Mouse (Mus musculus) limb, embryonic 15.5 days (tissue): ENCODE results near the gene Sec22b. TPM values are rescaled to one million over a fixed set of nuclear protein-coding genes. Genes with fewer than 3 reads are reported as not detected.

Experiments
- ATAC-seq: fragments of 200-750 bp; cut with Nextera tagmentation; 2 replicates; pipeline ENCODE4 v1.8.0; 2017; ENCODE audit warnings: low read depth, moderate TSS enrichment; ENCODE audit not compliant: insufficient number of reproducible peaks, low FRiP score, low TSS enrichment
- H3K27ac ChIP-seq: fragments of 300-500 bp; sonication (generic); 2 replicates; pipeline ENCODE4 v1.5.1; 2015; ENCODE audit warnings: moderate library complexity, mild to moderate bottlenecking, inconsistent platforms
- H3K27me3 ChIP-seq: fragments of 300-500 bp; sonication (generic); 2 replicates; pipeline ENCODE4 v1.6.1; 2015; ENCODE audit warnings: inconsistent platforms
- H3K36me3 ChIP-seq: fragments of 300-500 bp; sonication (generic); 2 replicates; pipeline ENCODE4 v1.6.1; 2015; ENCODE audit warnings: inconsistent platforms
- H3K4me1 ChIP-seq: fragments of 300-500 bp; sonication (generic); 2 replicates; pipeline ENCODE4 v1.6.1; 2015; ENCODE audit warnings: inconsistent platforms
- H3K4me2 ChIP-seq: fragments of 300-500 bp; sonication (generic); 2 replicates; pipeline ENCODE4 v1.6.1; 2015; ENCODE audit warnings: mild to moderate bottlenecking, inconsistent platforms
- H3K4me3 ChIP-seq: fragments of 300-500 bp; sonication (generic); 2 replicates; pipeline ENCODE4 v1.5.1; 2015; ENCODE audit warnings: mild to moderate bottlenecking, inconsistent platforms
- H3K9ac ChIP-seq: fragments of 300-500 bp; sonication (generic); 2 replicates; pipeline ENCODE4 v1.6.1; 2015; ENCODE audit warnings: inconsistent platforms
- H3K9me3 ChIP-seq: fragments of 300-500 bp; sonication (generic); 2 replicates; pipeline ENCODE4 v1.6.1; 2016; ENCODE audit warnings: inconsistent platforms
- WGBS: fragments of 180-500 bp; shearing (Covaris S2); methylation state at CpG from one replicate; pipeline ENCODE4 v1.1.7; 2015; 5-methylcytosine and 5-hydroxymethylcytosine counted together
- polyA plus RNA-seq: library from polyadenylated mRNA; unstranded; fragments of >200 nt; fragmentation: Nextera tagmentation; extraction: Ambion mirVana; gene quantifications from 2 replicates; pipeline ENCODE4 v1.2.1, GENCODE M21; 2015

Gene Sec22b
- polyA plus RNA-seq, 1 experiment from 2014 or later: 181 TPM

GRCm38 (mm10) chr3:97915081-97915480, 14.1 kb downstream of the Sec22b start:
- WGBS: 66% methylated on average over 4 of the region's 4 CpGs
- no peak overlapping the region for H3K4me3 ChIP-seq

GRCm38 (mm10) chr3:97918885-97919550, 18.0 kb downstream of the Sec22b start:
- Histone ChIP-seq H3K27ac (no peak overlapping the region), H3K4me3 (no peak overlapping the region), H3K36me3 (peaks cover 76% of the 10 kb centered on the region), H3K4me2 (no peak overlapping the region), H3K9ac (no peak overlapping the region), H3K27me3 (no peaks in the 10 kb centered on the region), H3K4me1 (no peaks in the 10 kb centered on the region), H3K9me3 (no peaks in the 10 kb centered on the region)
- WGBS: 88% methylated on average over 10 of the region's 10 CpGs
- ATAC-seq: no peak

More at GRCm38 (mm10) chr3:97915081-97915480, 14.1 kb downstream of the Sec22b start:
- Histone ChIP-seq H3K4me1 (no peaks in the 10 kb centered on the region), H3K27ac (no peak overlapping the region), H3K27me3 (no peaks in the 10 kb centered on the region), H3K4me2 (no peak overlapping the region), H3K9me3 (no peaks in the 10 kb centered on the region), H3K9ac (no peak overlapping the region), H3K36me3 (peaks cover 61% of the 10 kb centered on the region)
- no peak for ATAC-seq

GRCm38 (mm10) chr3:97925246-97925645, 24.3 kb downstream of the Sec22b start:
- no peak for ATAC-seq
- no peaks in the 10 kb centered on the region for H3K27me3 ChIP-seq
- H3K9ac ChIP-seq: no peak overlapping the region
- peaks cover 28% of the 10 kb centered on the region for H3K36me3 ChIP-seq
- H3K4me1 ChIP-seq: peaks cover 11% of the 10 kb centered on the region
- no peak overlapping the region for H3K4me2 ChIP-seq
- no peak overlapping the region for H3K4me3 ChIP-seq
- no peak overlapping the region for H3K27ac ChIP-seq
- WGBS: 83% methylated on average over 2 of the region's 2 CpGs
- no peaks in the 10 kb centered on the region for H3K9me3 ChIP-seq

GRCm38 (mm10) chr3:97927322-97927721, 26.3 kb downstream of the Sec22b start:
- Histone ChIP-seq H3K36me3 (peaks cover 17% of the 10 kb centered on the region), H3K27me3 (no peaks in the 10 kb centered on the region), H3K27ac (peak overlapping the region; percentile 27; the same call in 1 of the 2 replicates), H3K4me2 (no peak overlapping the region), H3K4me1 (peaks cover 31% of the 10 kb centered on the region), H3K4me3 (no peak overlapping the region), H3K9me3 (no peaks in the 10 kb centered on the region), H3K9ac (no peak overlapping the region)
- no peak for ATAC-seq
- 72% methylated on average over 4 of the region's 4 CpGs for WGBS

- H3K27ac ChIP-seq: no peak overlapping the region
Observed at GRCm38 (mm10) chr3:97928968-97929858, 28.2 kb downstream of the Sec22b start.

GRCm38 (mm10) chr3:97930141-97930786, 29.3 kb downstream of the Sec22b start:
- no peak overlapping the region for H3K4me3 ChIP-seq
- H3K9me3 ChIP-seq: no peaks in the 10 kb centered on the region
- H3K36me3 ChIP-seq: no peaks in the 10 kb centered on the region
- peaks cover 45% of the 10 kb centered on the region for H3K4me1 ChIP-seq
- H3K27me3 ChIP-seq: no peaks in the 10 kb centered on the region
- no peak overlapping the region for H3K27ac ChIP-seq
- H3K4me2 ChIP-seq: no peak overlapping the region
- no peak overlapping the region for H3K9ac ChIP-seq
- WGBS: 28% methylated on average over 12 of the region's 12 CpGs
- no peak for ATAC-seq

More at GRCm38 (mm10) chr3:97928968-97929858, 28.2 kb downstream of the Sec22b start:
- ATAC-seq: peak; percentile 30; the same call in 1 of the 2 replicates
- H3K27me3 ChIP-seq: no peaks in the 10 kb centered on the region
- H3K36me3 ChIP-seq: no peaks in the 10 kb centered on the region
- H3K4me2 ChIP-seq: no peak overlapping the region
- peaks cover 45% of the 10 kb centered on the region for H3K4me1 ChIP-seq
- no peaks in the 10 kb centered on the region for H3K9me3 ChIP-seq
- H3K9ac ChIP-seq: no peak overlapping the region
- no peak overlapping the region for H3K4me3 ChIP-seq
- 53% methylated on average over 9 of the region's 9 CpGs for WGBS

- WGBS: 76% methylated on average over 8 of the region's 8 CpGs
- Histone ChIP-seq H3K27ac (no peak overlapping the region), H3K9me3 (no peaks in the 10 kb centered on the region), H3K27me3 (no peaks in the 10 kb centered on the region), H3K36me3 (no peaks in the 10 kb centered on the region), H3K4me3 (no peak overlapping the region), H3K9ac (no peak overlapping the region), H3K4me2 (no peak overlapping the region), H3K4me1 (peaks cover 45% of the 10 kb centered on the region)
- ATAC-seq: no peak
Observed at GRCm38 (mm10) chr3:97930787-97931158, 29.8 kb downstream of the Sec22b start.

GRCm38 (mm10) chr3:97931310-97931885, 30.4 kb downstream of the Sec22b start:
- Histone ChIP-seq H3K27me3 (no peaks in the 10 kb centered on the region), H3K4me1 (peaks cover 45% of the 10 kb centered on the region), H3K4me3 (no peak overlapping the region), H3K9ac (no peak overlapping the region), H3K4me2 (no peak overlapping the region), H3K36me3 (no peaks in the 10 kb centered on the region), H3K9me3 (no peaks in the 10 kb centered on the region), H3K27ac (no peak overlapping the region)
- ATAC-seq: no peak
- 72% methylated on average over 7 of the region's 7 CpGs for WGBS

- H3K27me3 ChIP-seq: no peaks in the 10 kb centered on the region
- peaks cover 45% of the 10 kb centered on the region for H3K4me1 ChIP-seq
- H3K9me3 ChIP-seq: no peaks in the 10 kb centered on the region
- ATAC-seq: no peak
- H3K27ac ChIP-seq: no peak overlapping the region
- peak overlapping the region; percentile 10; the same call in 1 of the 2 replicates for H3K4me3 ChIP-seq
- peak overlapping the region; percentile 10; the same call in 1 of the 2 replicates for H3K4me2 ChIP-seq
- no peaks in the 10 kb centered on the region for H3K36me3 ChIP-seq
- WGBS: 15% methylated on average over 10 of the region's 10 CpGs
- H3K9ac ChIP-seq: no peak overlapping the region
Observed at GRCm38 (mm10) chr3:97932131-97932530, 31.1 kb downstream of the Sec22b start.

GRCm38 (mm10) chr3:97932771-97933170, 31.8 kb downstream of the Sec22b start:
- peaks cover 45% of the 10 kb centered on the region for H3K4me1 ChIP-seq
- 38% methylated on average over 11 of the region's 11 CpGs for WGBS
- H3K27ac ChIP-seq: no peak overlapping the region

GRCm38 (mm10) chr3:97933251-97933650, 32.3 kb downstream of the Sec22b start:
- Histone ChIP-seq H3K4me2 (no peak overlapping the region), H3K27me3 (no peaks in the 10 kb centered on the region), H3K4me1 (peaks cover 45% of the 10 kb centered on the region), H3K4me3 (no peak overlapping the region), H3K27ac (no peak overlapping the region), H3K9me3 (no peaks in the 10 kb centered on the region), H3K36me3 (no peaks in the 10 kb centered on the region), H3K9ac (no peak overlapping the region)
- 35% methylated on average over 6 of the region's 6 CpGs for WGBS
- no peak for ATAC-seq

More at GRCm38 (mm10) chr3:97932771-97933170, 31.8 kb downstream of the Sec22b start:
- no peaks in the 10 kb centered on the region for H3K9me3 ChIP-seq
- H3K36me3 ChIP-seq: no peaks in the 10 kb centered on the region
- no peak for ATAC-seq
- H3K4me2 ChIP-seq: peak overlapping the region; percentile 10; the same call in 1 of the 2 replicates
- H3K4me3 ChIP-seq: no peak overlapping the region
- H3K27me3 ChIP-seq: no peaks in the 10 kb centered on the region
- H3K9ac ChIP-seq: no peak overlapping the region
